Mouse (Mus musculus) liver, adult 2 months (tissue): Measurements from ENCODE around the gene Ednrb.

Experiments used
- CTCF ChIP-seq: fragments of 200-500 bp; IDR thresholded peaks from 2 replicates; pipeline ENCODE4 v1.5.1; 2011; ENCODE audit warnings: low read depth, low read length, control low read depth
- POLR2A ChIP-seq: fragments of 200-500 bp; IDR thresholded peaks from 2 replicates; pipeline ENCODE4 v1.6.1; 2011; ENCODE audit warnings: low read length, control low read depth; ENCODE audit not compliant: insufficient read depth; ENCODE audit errors: extremely low read depth

DNA sequence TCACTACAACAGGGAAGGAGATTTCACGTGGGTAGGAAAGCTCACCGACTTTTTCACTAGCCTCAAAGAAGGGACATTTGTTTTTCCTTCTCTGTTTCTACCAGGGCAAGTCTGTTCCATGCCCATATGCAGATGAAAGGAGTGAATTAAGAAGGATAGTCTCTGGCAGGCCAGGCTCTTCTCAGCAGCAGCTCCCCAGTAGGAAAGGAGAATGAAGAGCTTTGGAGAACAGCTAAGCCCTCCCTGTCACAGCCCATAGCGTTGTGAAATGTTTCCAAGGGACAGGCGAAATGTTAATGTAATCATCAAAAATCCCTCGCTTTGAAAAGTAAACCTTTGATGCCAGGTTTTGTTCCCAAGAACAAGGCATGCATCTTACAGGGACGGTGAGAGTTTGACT, 76.7 kb downstream of the Ednrb start:
- TF ChIP-seq POLR2A (no peak), CTCF (no peak)
